Mouse (Mus musculus): ENCODE data around the gene Fbxo10.

DNA sequence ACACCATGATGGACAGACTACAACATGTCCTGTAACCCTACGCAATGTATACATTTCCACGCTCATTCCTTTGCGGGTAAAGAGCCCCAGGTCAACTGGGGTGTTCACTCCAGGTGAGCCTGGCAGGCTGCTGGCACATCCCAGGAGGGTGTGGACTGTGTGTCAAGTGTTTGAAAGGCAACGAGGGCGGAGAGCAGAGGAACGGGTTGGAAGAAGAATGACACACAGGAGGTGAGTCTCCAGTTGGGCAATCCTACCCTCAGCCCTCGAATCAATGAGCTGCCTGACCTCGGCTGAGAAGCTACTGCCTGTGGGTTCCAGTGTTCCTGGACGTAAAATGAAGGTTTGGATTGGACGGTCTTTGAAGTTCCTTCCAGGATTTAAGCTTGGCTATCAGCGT lies 36.9 kb upstream of the Fbxo10 start:
- no peak for TF ChIP-seq CTCF (IDR thresholded peaks at IDR 0.05)
- no peak for TF ChIP-seq POLR2A (IDR thresholded peaks at IDR 0.05; ENCODE audit: insufficient read depth, low read depth, low read length)
